Mouse (Mus musculus) limb, embryonic 11.5 days (tissue): ENCODE measurements at regions not wholly inside any gene's neighbourhood (a gene's known extent, or its start where the extent isn't known, plus 50 kb on each side); places are given as distances from the start of the nearest gene placed in this dataset.
A peak's percentile ranks its signal among the peaks of the same experiment; 100 is the strongest.
"Not testable (repeated sequence)": the region's sequence is repeated elsewhere in the genome, so short reads cannot be mapped to it uniquely, and the experiment has no call there.

Experiments
- ATAC-seq: fragments of 200-750 bp; cut with Nextera tagmentation; 2 replicates; pipeline ENCODE4 v1.8.0; 2017; ENCODE audit warnings: low read depth; ENCODE audit not compliant: insufficient number of reproducible peaks, low FRiP score, low TSS enrichment
- DNase-seq: peaks from one replicate; pipeline ENCODE4 v3.0.0-alpha.2; 2015; ENCODE audit warnings: low spot score
- H3K27ac ChIP-seq: fragments of 300-500 bp; sonication (generic); replicated peaks from 2 replicates; pipeline ENCODE4 v1.5.1; 2014; ENCODE audit warnings: low read depth, mild to moderate bottlenecking, low read length
- H3K27me3 ChIP-seq: fragments of 300-500 bp; sonication (generic); 2 replicates; pipeline ENCODE4 v1.6.1; 2014; ENCODE audit warnings: mild to moderate bottlenecking, low read length, mixed read lengths; ENCODE audit not compliant: control insufficient read depth, insufficient read depth
- H3K36me3 ChIP-seq: fragments of 300-500 bp; sonication (generic); 2 replicates; pipeline ENCODE4 v1.6.1; 2014; ENCODE audit warnings: mild to moderate bottlenecking, low read length, moderate library complexity, mixed read lengths; ENCODE audit not compliant: control insufficient read depth, insufficient read depth
- H3K4me1 ChIP-seq: fragments of 300-500 bp; sonication (generic); 2 replicates; pipeline ENCODE4 v1.6.1; 2014; ENCODE audit warnings: low read length, mixed read lengths; ENCODE audit not compliant: control insufficient read depth, insufficient read depth
- H3K4me2 ChIP-seq: fragments of 300-500 bp; sonication (generic); 2 replicates; pipeline ENCODE4 v1.6.1; 2014; ENCODE audit warnings: low read depth, mild to moderate bottlenecking, moderate library complexity; ENCODE audit not compliant: severe bottlenecking
- H3K4me3 ChIP-seq: fragments of 300-500 bp; sonication (generic); 2 replicates; pipeline ENCODE4 v1.5.1; 2014; ENCODE audit warnings: low read depth, low read length
- H3K9ac ChIP-seq: fragments of 300-500 bp; sonication (generic); 2 replicates; pipeline ENCODE4 v1.6.1; 2014; ENCODE audit warnings: mild to moderate bottlenecking, low read length
- H3K9me3 ChIP-seq: fragments of 300-500 bp; sonication (generic); 2 replicates; pipeline ENCODE4 v1.6.1; 2016; ENCODE audit warnings: low read length; ENCODE audit not compliant: control insufficient read depth
- WGBS: fragments of 180-500 bp; shearing (Covaris S2); extraction: QIAGEN DNeasy Blood & Tissue Kit; methylation state at CpG from one replicate; pipeline ENCODE4 v1.1.7; 2014; 5-methylcytosine and 5-hydroxymethylcytosine counted together

DNA sequence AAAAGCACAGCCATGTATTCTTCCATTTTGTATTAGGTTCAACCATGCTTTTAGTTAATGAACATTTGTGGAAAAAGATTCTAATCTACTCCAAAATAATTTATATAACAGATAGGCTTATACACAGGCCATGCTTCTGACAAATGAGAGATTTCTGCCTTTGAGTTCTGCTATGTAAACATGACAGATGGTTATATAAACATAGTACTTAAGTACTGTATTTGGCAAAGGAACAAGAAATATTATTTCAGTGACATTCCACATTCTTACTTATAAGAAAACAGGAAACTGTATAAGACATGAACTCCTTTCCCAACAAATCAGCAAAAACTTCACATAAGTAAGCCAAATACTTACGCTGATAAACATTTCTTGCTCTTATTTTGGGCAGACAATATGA is 683.5 kb upstream of the Nr2f1 start:
- Histone ChIP-seq H3K9me3 (no peaks in the 10 kb centered on the region), H3K36me3 (no peaks in the 10 kb centered on the region), H3K4me2 (no peak overlapping the region), H3K27me3 (no peaks in the 10 kb centered on the region), H3K9ac (no peak overlapping the region), H3K27ac (no peak overlapping the region), H3K4me1 (no peaks in the 10 kb centered on the region), H3K4me3 (no peak overlapping the region)
- WGBS, result 89% methylated on average over 1 of the region's 1 CpGs
- no peak for ATAC-seq
- no peak for DNase-seq

DNA sequence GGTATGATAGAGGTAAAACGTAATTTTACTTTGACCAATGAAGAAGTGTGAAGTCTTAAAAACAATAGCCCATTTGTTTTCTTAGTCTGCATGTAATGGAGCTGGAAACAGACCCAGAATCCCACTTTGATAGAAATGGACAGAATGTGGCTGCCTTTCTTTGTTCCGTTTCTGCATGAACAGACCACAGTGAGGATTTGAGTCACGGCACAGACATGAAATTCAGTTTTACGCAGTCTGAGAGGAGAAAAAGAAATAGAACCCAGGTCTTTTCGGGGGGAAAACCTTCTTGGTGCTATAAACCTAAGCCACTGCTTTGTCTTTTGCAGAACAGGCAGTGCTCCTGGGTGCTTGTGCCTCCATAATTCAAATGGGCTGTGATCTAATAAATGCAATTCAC is 673.0 kb upstream of the Nr2f1 start:
- Histone ChIP-seq H3K36me3 (no peaks in the 10 kb centered on the region), H3K9me3 (no peaks in the 10 kb centered on the region), H3K4me3 (no peak overlapping the region), H3K4me2 (no peak overlapping the region), H3K27me3 (no peaks in the 10 kb centered on the region), H3K27ac (no peak overlapping the region), H3K9ac (no peak overlapping the region), H3K4me1 (no peaks in the 10 kb centered on the region; the same call in 1 of the 2 replicates)
- ATAC-seq, result no peak
- DNase-seq, result no peak
- WGBS, result 29% methylated on average over 5 of the region's 5 CpGs

DNA sequence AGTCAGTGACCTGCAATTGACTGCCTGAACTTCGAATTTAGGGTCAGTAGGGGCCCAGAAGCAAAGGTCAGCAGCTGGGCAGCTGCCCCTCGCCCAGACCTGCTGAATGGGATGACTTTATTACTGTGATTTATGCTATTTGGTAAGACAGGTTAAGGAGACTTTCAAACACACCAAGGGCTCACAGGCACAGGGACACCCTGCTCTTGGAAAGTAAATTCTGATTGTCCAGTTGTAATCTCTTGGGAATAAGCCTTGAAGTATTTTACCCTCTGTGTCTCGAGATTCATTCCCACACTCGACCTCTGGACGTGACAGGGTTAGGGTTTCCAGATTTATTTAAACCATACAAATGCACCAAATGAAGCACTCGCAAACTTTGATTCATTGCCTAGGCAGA is 672.4 kb upstream of the Nr2f1 start:
- Histone ChIP-seq H3K27ac (no peak overlapping the region), H3K27me3 (no peaks in the 10 kb centered on the region), H3K9ac (no peak overlapping the region), H3K4me3 (no peak overlapping the region), H3K36me3 (no peaks in the 10 kb centered on the region), H3K4me2 (no peak overlapping the region), H3K4me1 (no peaks in the 10 kb centered on the region; the same call in 1 of the 2 replicates), H3K9me3 (no peaks in the 10 kb centered on the region)
- WGBS, result 3% methylated on average over 6 of the region's 6 CpGs
- ATAC-seq (no peak), DNase-seq (peak; percentile 36)

DNA sequence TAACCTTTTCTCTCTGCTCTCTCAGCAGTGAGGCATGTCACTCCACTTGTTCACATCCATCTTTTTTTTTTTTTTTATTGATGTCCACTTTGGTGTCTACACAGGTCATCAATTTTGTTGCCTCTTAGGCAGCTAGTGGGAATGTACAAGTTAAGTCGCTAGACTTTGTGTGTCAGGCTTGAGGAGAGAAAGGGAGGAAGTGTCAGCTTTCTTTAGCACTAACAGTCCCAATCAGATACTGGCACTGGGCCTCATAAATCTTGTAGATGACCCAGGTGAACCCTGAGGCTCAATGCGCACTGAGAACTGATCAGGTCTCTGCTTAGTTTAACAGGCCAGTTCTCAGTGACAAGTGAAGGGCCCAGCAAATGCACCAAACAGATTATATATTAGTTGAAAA is 671.7 kb upstream of the Nr2f1 start:
- Histone ChIP-seq H3K36me3 (no peaks in the 10 kb centered on the region), H3K9me3 (no peaks in the 10 kb centered on the region), H3K27ac (no peak overlapping the region), H3K4me1 (no peaks in the 10 kb centered on the region; the same call in 1 of the 2 replicates), H3K4me3 (no peak overlapping the region), H3K9ac (no peak overlapping the region), H3K27me3 (no peaks in the 10 kb centered on the region), H3K4me2 (no peak overlapping the region)
- DNase-seq, result peak; percentile 44
- 4% methylated on average over 2 of the region's 2 CpGs for WGBS
- ATAC-seq, result no peak

DNA sequence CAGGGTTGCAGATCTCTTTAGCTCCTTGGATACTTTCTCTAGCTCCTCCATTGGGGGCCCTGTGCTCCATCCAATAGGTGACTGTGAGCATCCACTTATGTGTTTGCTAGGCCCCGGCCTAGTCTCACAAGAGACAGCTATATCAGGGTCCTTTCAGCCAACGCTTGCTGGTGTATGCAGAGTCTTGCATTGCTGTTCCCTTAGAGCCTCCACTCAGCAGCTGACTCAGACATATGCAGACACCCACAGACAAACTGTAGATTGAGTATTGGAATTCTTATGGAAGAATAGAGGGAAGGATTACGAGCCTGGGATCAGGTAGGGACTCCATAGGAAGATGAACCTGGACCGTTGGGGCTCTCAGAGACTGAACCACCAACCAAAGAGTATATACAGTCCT is 624.8 kb upstream of the Nr2f1 start:
- not testable (repeated sequence) for ATAC-seq, H3K27me3 ChIP-seq
- WGBS, result 88% methylated on average over 4 of the region's 4 CpGs

GRCm38 (mm10) chr13:78809656-78810055 is 610.1 kb upstream of the Nr2f1 start:
- H3K36me3 ChIP-seq, result no peaks in the 10 kb centered on the region
- H3K9me3 ChIP-seq, result no peaks in the 10 kb centered on the region
- H3K4me3 ChIP-seq, result no peak overlapping the region
- ATAC-seq, result no peak
- no peak for DNase-seq
- no peak overlapping the region for H3K27ac ChIP-seq
- H3K27me3 ChIP-seq, result no peaks in the 10 kb centered on the region
- H3K4me2 ChIP-seq, result no peak overlapping the region
- no peak overlapping the region for H3K9ac ChIP-seq
- WGBS, result 77% methylated on average over 2 of the region's 2 CpGs
- H3K4me1 ChIP-seq, result no peaks in the 10 kb centered on the region

More for the DNA sequence above, 624.8 kb upstream of the Nr2f1 start:
- H3K4me1 ChIP-seq, DNase-seq, H3K9ac ChIP-seq, H3K36me3 ChIP-seq, H3K4me3 ChIP-seq, H3K9me3 ChIP-seq, H3K27ac ChIP-seq, H3K4me2 ChIP-seq: not testable (repeated sequence)

DNA sequence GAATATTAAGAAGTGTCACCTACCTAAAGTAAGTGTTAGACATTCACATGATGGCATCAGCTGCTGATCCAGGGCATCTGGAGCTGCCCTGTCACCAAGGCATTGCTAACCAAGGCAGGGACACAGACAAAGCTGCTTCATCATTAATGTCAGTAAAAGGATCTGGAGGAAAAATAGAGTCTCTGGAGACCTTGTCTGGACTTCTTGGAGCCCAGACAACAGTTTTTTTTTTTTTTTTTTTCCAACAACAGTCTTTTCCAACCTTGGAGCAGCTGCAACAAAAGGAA is 603.2 kb upstream of the Nr2f1 start:
- DNase-seq, result no peak
- Histone ChIP-seq H3K4me2 (no peak overlapping the region), H3K27me3 (no peaks in the 10 kb centered on the region), H3K9ac (no peak overlapping the region), H3K27ac (no peak overlapping the region), H3K4me1 (no peaks in the 10 kb centered on the region), H3K9me3 (no peaks in the 10 kb centered on the region), H3K36me3 (no peaks in the 10 kb centered on the region), H3K4me3 (no peak overlapping the region)
- ATAC-seq, result no peak

GRCm38 (mm10) chr13:78802011-78802837 is 602.7 kb upstream of the Nr2f1 start:
- Histone ChIP-seq H3K27me3 (no peaks in the 10 kb centered on the region), H3K4me3 (no peak overlapping the region), H3K27ac (no peak overlapping the region), H3K4me1 (no peaks in the 10 kb centered on the region), H3K36me3 (no peaks in the 10 kb centered on the region), H3K9ac (no peak overlapping the region), H3K4me2 (no peak overlapping the region), H3K9me3 (no peaks in the 10 kb centered on the region)
- 65% methylated on average over 7 of the region's 7 CpGs for WGBS
- ATAC-seq (no peak), DNase-seq (no peak)

DNA sequence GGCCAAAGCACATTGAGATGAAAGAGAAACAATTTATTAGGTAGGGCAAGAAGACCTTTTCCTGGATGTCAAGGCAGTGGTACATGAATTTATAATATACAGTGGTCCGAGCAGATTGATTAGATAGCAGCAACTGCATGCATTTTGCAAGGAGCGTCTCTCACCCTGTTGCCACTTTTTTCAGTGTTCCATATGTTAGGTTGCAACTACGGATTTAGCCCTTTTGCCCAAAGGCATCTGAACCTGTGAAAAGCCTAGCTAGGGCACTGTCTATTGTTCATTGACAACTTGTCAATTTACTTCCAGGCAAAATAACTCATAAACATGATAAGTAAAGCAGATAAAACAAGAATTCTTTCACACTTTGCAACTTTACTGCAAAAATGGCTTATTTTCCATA is 600.1 kb upstream of the Nr2f1 start:
- H3K4me3 ChIP-seq, result no peak overlapping the region
- no peak overlapping the region for H3K27ac ChIP-seq
- 76% methylated on average over 3 of the region's 3 CpGs for WGBS
- ATAC-seq, result no peak
- H3K36me3 ChIP-seq, result no peaks in the 10 kb centered on the region
- H3K27me3 ChIP-seq, result no peaks in the 10 kb centered on the region
- H3K9me3 ChIP-seq, result no peaks in the 10 kb centered on the region
- no peak overlapping the region for H3K4me2 ChIP-seq
- DNase-seq, result no peak
- H3K9ac ChIP-seq, result no peak overlapping the region
- no peaks in the 10 kb centered on the region for H3K4me1 ChIP-seq
